Mouse (Mus musculus): ENCODE results near the gene Gjc1.

DNA sequence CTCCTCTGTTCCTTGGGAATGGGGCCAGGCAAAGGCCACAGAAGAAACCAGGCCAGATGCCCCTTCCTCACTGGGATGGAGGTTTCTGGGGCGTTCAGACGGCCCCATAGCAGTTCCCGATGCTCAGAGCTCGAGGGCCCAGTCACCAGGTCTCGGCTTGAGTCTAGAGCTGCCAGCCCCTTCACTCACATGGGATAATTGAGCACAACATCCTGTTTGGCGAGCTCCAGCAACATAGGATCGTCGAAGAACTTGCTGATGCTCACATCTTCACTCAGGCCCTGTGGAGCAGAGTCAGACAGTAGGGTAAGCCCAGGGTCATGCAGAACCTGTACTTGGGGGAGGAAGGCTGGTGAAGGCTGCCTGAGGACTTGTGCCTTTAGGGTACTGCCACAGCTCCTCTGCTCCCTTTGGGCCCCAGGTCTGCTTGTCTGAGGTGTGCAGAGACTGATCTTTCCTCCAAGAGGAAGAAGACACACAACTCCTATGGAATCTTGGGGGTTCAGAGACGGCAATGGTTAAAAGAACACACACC lies 19.2 kb upstream of the Gjc1 start:
- no peak for TF ChIP-seq EP300 (IDR thresholded peaks at IDR 0.05)
- no peak for TF ChIP-seq CTCF (IDR thresholded peaks at IDR 0.05)
